Mouse (Mus musculus) bone marrow macrophage, adult 2 months (primary cell): ENCODE data around the gene Olfr1394. TPM values are rescaled to one million over a fixed set of nuclear protein-coding genes. Genes with fewer than 3 reads are reported as not detected.
"Not testable (repeated sequence)": the region's sequence is repeated elsewhere in the genome, so short reads cannot be mapped to it uniquely, and the experiment has no call there.

Experiments
- H3K27ac ChIP-seq: 2 replicates; pipeline ENCODE4 v1.5.1; 2012; ENCODE audit warnings: low read depth, low read length; ENCODE audit not compliant: insufficient read depth
- H3K4me1 ChIP-seq: 2 replicates; pipeline ENCODE4 v1.6.1; 2012; ENCODE audit warnings: low read length; ENCODE audit not compliant: control insufficient read depth, insufficient read depth
- H3K4me3 ChIP-seq: 2 replicates; pipeline ENCODE4 v1.5.1; 2012; ENCODE audit warnings: mild to moderate bottlenecking, low read length, moderate library complexity; ENCODE audit not compliant: insufficient read depth
- CTCF ChIP-seq: IDR thresholded peaks from 2 replicates; pipeline ENCODE4 v1.5.1; 2012; ENCODE audit warnings: low read depth, mild to moderate bottlenecking, low read length, moderate library complexity
- POLR2A ChIP-seq: IDR thresholded peaks from 2 replicates; pipeline ENCODE4 v1.6.1; 2012; ENCODE audit warnings: mild to moderate bottlenecking, low read depth, low read length, borderline replicate concordance
- polyA plus RNA-seq: library from polyadenylated mRNA; stranded (reverse); fragments of >200 nt; gene quantifications from 2 replicates; pipeline ENCODE4 v1.2.4, GENCODE M21; 2012; ENCODE audit not compliant: missing spikeins, insufficient read depth, insufficient read length

The Olfr1394 gene
- polyA plus RNA-seq, 1 experiment = not detected

- H3K27ac ChIP-seq = no peak within 1 kb of the TSS
- TF ChIP-seq POLR2A (no peak), CTCF (no peak)
- H3K4me1 ChIP-seq = no peaks in the 10 kb centered on the region
- no peak within 1 kb of the TSS for H3K4me3 ChIP-seq
Measured at GRCm38 (mm10) chr11:49141974-49142373, 12.2 kb upstream of the Olfr1394 start, which contains the start of gene Olfr1395. Gene Olfr1395, plus strand, starts transcription at chr11:49142274.

DNA sequence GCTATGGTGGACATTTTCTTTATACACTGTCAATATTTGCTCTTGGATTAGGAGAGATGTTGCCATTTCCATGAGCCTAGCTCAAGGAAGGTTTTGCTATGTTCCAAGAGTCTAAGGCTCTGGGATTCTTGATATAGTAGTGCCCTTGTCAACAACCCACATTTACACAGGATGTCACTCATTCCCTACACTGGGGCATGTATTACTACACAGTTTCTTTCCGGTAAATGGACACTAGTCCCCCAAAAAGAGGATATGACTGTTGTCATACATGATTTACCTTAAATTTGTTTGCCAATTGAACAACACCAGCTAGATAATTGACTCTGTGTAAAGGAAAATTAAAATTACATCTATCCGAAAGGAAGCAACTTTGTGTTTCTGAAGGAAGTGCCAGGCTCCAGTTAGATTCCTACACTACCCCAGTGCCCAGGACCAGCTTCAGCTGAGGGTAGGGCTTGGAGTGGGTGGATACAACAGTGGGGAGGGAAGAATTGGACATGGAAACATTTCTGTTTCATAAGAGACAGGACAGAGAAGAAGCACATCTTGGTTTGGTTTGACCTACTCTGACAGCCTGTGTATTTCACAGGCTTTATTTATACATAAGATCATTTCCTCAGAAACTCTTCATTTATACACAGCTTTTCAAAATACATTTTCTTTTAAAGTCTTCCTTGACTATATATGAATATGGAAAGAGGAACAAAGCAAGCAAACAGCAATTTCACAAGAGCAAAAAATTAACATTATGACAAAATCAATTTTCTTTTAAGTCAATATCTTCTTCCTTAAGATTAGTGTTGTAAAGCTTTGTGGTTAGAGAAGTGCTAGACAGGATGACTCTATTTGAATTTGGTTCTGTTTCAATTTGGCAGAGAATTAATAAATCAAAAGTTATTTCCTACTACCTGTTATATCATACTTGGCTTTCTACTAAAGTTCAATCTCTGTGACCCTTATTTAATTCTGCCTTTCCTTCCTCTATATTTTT lies 2.9 kb downstream of the Olfr1394 start:
- H3K4me1 ChIP-seq = peaks cover 8% of the 10 kb centered on the region
- H3K4me3 ChIP-seq = no peak overlapping the region
- TF ChIP-seq CTCF (no peak), POLR2A (no peak)
- no peak overlapping the region for H3K27ac ChIP-seq

- Histone ChIP-seq H3K4me1 (0 out of 2 replicates have a peak, but pooled peaks cover 2% of the 10 kb centered on the region), H3K4me3 (no peak overlapping the region), H3K27ac (no peak overlapping the region)
- TF ChIP-seq POLR2A (no peak), CTCF (no peak)
Measured at GRCm38 (mm10) chr11:49168839-49169611, 14.8 kb downstream of the Olfr1394 start.

GRCm38 (mm10) chr11:49170576-49170975 lies 16.4 kb downstream of the Olfr1394 start:
- no peak overlapping the region for H3K27ac ChIP-seq
- 0 out of 2 replicates have a peak, but pooled peaks cover 2% of the 10 kb centered on the region for H3K4me1 ChIP-seq
- no peak overlapping the region for H3K4me3 ChIP-seq
- TF ChIP-seq POLR2A = no peak
- TF ChIP-seq CTCF = no peak

- H3K4me1 ChIP-seq = 0 out of 2 replicates have a peak, but pooled peaks cover 1% of the 10 kb centered on the region
- no peak for TF ChIP-seq CTCF
- TF ChIP-seq POLR2A = no peak
- H3K27ac ChIP-seq = no peak overlapping the region
- H3K4me3 ChIP-seq = no peak overlapping the region
Measured at GRCm38 (mm10) chr11:49175345-49175744, 21.2 kb downstream of the Olfr1394 start.

DNA sequence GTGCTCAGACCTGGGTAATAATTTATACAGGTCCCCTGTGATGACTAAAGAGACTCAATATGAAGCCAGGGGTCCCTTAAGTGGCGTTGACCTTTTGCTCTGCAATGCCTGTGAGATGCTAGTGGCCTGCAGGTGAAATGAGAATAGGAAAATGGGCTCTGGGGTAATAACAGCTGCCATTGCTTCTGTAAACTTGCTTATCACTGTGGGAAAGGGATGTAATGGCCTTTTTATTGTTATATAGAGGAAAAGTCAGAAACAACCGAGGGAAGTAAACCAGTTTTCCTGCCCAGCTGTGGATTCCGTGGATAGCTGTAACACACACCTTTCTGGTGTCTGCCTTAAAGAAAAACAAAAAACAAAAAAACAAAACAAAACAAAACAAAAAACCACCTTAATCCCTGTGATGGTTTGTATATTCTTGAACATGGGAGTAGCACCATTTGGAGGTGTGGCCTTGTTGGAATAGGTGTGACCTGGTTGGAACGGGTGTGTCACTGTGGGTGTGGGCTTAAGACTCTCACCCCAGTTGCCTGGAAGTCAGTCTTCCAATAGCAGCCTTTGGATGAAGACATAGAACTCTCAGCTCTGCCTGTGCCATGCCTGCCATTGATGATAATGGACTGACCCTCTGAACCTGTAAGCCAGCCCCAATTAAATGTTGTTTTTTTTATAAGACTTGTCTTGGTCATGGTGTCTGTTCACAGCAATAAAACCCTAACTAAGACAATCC lies 22.0 kb downstream of the Olfr1394 start:
- not testable (repeated sequence) for H3K4me3 ChIP-seq, H3K27ac ChIP-seq, H3K4me1 ChIP-seq

DNA sequence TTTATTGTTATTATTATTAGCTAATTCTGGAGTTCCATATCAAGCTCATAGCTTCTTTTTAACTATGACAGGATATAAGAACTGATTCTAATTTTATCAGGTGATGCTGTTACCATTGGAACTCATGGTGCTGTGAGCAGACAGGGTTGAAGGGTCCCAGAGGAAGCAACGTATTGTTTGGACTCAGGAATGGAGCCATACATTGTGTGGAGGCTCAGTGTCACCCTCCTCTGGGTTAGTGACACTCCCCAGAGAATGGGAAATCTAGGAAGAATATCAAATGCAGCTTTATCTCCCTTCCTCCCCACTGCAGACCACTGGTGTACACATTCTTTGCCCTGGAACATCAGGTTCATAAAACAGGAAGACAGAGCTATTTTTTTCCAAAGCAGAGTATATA lies 29.0 kb downstream of the Olfr1394 start:
- Histone ChIP-seq H3K4me3 (no peak overlapping the region), H3K4me1 (no peaks in the 10 kb centered on the region), H3K27ac (no peak overlapping the region)
- TF ChIP-seq CTCF = no peak
- no peak for TF ChIP-seq POLR2A

GRCm38 (mm10) chr11:49186452-49186851 lies 32.3 kb downstream of the Olfr1394 start:
- H3K4me1 ChIP-seq = no peaks in the 10 kb centered on the region
- no peak overlapping the region for H3K4me3 ChIP-seq
- H3K27ac ChIP-seq = no peak overlapping the region

DNA sequence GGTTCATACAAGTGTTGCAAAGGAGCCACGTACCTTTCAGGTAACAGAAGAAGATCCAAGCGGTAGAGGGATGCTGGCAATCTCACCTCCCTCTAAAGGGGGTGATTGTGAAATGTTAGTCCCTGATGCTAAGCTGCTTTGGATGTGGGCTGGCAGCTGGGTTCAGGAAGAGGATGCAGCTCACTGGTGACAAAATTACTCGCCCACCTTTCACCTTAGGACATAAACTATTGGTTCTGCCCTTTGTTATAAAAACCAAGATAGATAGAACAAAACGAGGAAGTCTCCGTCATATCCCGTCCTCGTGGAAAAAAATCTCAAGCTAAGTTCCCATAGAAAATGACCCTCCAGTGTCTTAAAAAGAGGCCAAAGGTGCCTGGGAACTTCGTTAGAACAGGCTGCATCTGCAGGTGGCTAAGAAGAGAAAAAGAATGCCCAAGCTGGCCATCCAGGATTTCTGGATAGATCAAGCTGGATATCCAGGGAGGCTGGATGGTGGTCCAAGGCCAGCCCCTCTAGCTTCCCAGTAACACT lies 32.8 kb downstream of the Olfr1394 start, which contains the start of gene Btnl9:
Gene Btnl9 (minus strand): TSS at position 205 of the 534 bp plus-strand sequence.
- Histone ChIP-seq H3K27ac (no peak within 1 kb of the TSS), H3K4me3 (no peak within 1 kb of the TSS), H3K4me1 (no peaks in the 10 kb centered on the region)
- no peak for TF ChIP-seq POLR2A
- TF ChIP-seq CTCF = no peak

More at GRCm38 (mm10) chr11:49186452-49186851, 32.3 kb downstream of the Olfr1394 start:
- TF ChIP-seq POLR2A = no peak
- TF ChIP-seq CTCF = no peak
